Mouse (Mus musculus) hindbrain, embryonic 11.5 days (tissue): ENCODE results near the gene Wdsub1. TPM values are rescaled to one million over a fixed set of nuclear protein-coding genes. Genes with fewer than 3 reads are reported as not detected.

Experiments used
- ATAC-seq: fragments of 200-750 bp; cut with Nextera tagmentation; 2 replicates; pipeline ENCODE4 v1.8.0; 2017; ENCODE audit warnings: mild to moderate bottlenecking, moderate TSS enrichment, moderate library complexity; ENCODE audit not compliant: low FRiP score
- DNase-seq: peaks from one replicate; pipeline ENCODE4 v3.0.0-alpha.2; 2015; ENCODE audit warnings: low spot score
- H3K27ac ChIP-seq: fragments of 300-500 bp; sonication (generic); 2 replicates; pipeline ENCODE4 v1.5.1; 2014; ENCODE audit warnings: mild to moderate bottlenecking, low read depth, low read length
- H3K27me3 ChIP-seq: fragments of 300-500 bp; sonication (generic); 2 replicates; pipeline ENCODE4 v1.6.1; 2014; ENCODE audit warnings: mild to moderate bottlenecking, low read length, moderate library complexity, mixed read lengths; ENCODE audit not compliant: control insufficient read depth, insufficient read depth
- H3K36me3 ChIP-seq: fragments of 300-500 bp; sonication (generic); 2 replicates; pipeline ENCODE4 v1.6.1; 2014; ENCODE audit warnings: mild to moderate bottlenecking, low read length, moderate library complexity, mixed read lengths; ENCODE audit not compliant: control insufficient read depth, insufficient read depth
- H3K4me1 ChIP-seq: fragments of 300-500 bp; sonication (generic); replicated peaks from 2 replicates; pipeline ENCODE4 v1.6.1; 2014; ENCODE audit warnings: low read length, mixed read lengths; ENCODE audit not compliant: control insufficient read depth, insufficient read depth
- H3K4me2 ChIP-seq: fragments of 300-500 bp; sonication (generic); replicated peaks from 2 replicates; pipeline ENCODE4 v1.6.1; 2014; ENCODE audit warnings: mild to moderate bottlenecking, low read depth, low read length
- H3K4me3 ChIP-seq: fragments of 300-500 bp; sonication (generic); 2 replicates; pipeline ENCODE4 v1.5.1; 2014; ENCODE audit warnings: low read depth, low read length
- H3K9ac ChIP-seq: fragments of 300-500 bp; sonication (generic); 2 replicates; pipeline ENCODE4 v1.6.1; 2014; ENCODE audit warnings: low read depth, low read length
- H3K9me3 ChIP-seq: fragments of 300-500 bp; sonication (generic); 2 replicates; pipeline ENCODE4 v1.6.1; 2016; ENCODE audit warnings: low read length; ENCODE audit not compliant: control insufficient read depth
- WGBS: fragments of 180-500 bp; shearing (Covaris S2); extraction: QIAGEN DNeasy Blood & Tissue Kit; methylation state at CpG from one replicate; pipeline ENCODE4 v1.1.7; 2014; 5-methylcytosine and 5-hydroxymethylcytosine counted together
- polyA plus RNA-seq: library from polyadenylated mRNA; unstranded; fragments of >200 nt; fragmentation: Nextera tagmentation; extraction: Ambion mirVana; gene quantifications from 2 replicates; pipeline ENCODE4 v1.2.1, GENCODE M21; 2014

The Wdsub1 gene
- polyA plus RNA-seq, 1 experiment from 2014 or later, result 20.0 TPM

- DNase-seq (no peak), ATAC-seq (no peak)
- WGBS, result 89% methylated on average over 4 of the region's 4 CpGs
- Histone ChIP-seq H3K9me3 (no peaks in the 10 kb centered on the region), H3K4me2 (no peak overlapping the region), H3K9ac (no peak overlapping the region), H3K4me3 (no peak overlapping the region), H3K27ac (no peak overlapping the region), H3K4me1 (no peaks in the 10 kb centered on the region), H3K27me3 (no peaks in the 10 kb centered on the region), H3K36me3 (no peaks in the 10 kb centered on the region)
Measured at GRCm38 (mm10) chr2:59808608-59809007, 73.8 kb downstream of the Wdsub1 start.

GRCm38 (mm10) chr2:59806038-59806437, 76.4 kb downstream of the Wdsub1 start:
- ATAC-seq, result no peak
- Histone ChIP-seq H3K27me3 (no peaks in the 10 kb centered on the region), H3K27ac (no peak overlapping the region), H3K36me3 (no peaks in the 10 kb centered on the region), H3K9me3 (no peaks in the 10 kb centered on the region), H3K4me2 (no peak overlapping the region), H3K9ac (no peak overlapping the region), H3K4me3 (no peak overlapping the region), H3K4me1 (no peaks in the 10 kb centered on the region)
- no peak for DNase-seq
- 22% methylated on average over 6 of the region's 6 CpGs for WGBS

- Histone ChIP-seq H3K9me3 (no peaks in the 10 kb centered on the region), H3K4me3 (no peak overlapping the region), H3K4me2 (no peak overlapping the region), H3K36me3 (no peaks in the 10 kb centered on the region), H3K9ac (no peak overlapping the region), H3K27me3 (no peaks in the 10 kb centered on the region), H3K4me1 (no peaks in the 10 kb centered on the region), H3K27ac (no peak overlapping the region)
- WGBS, result 36% methylated on average over 2 of the region's 2 CpGs
- ATAC-seq, result no peak
- DNase-seq, result no peak
Measured at GRCm38 (mm10) chr2:59805595-59805994, 76.8 kb downstream of the Wdsub1 start.

- H3K9me3 ChIP-seq, result no peaks in the 10 kb centered on the region
- H3K27me3 ChIP-seq, result no peaks in the 10 kb centered on the region
- H3K4me3 ChIP-seq, result no peak overlapping the region
- no peaks in the 10 kb centered on the region for H3K36me3 ChIP-seq
- DNase-seq (no peak), ATAC-seq (no peak)
- no peak overlapping the region for H3K4me2 ChIP-seq
- H3K9ac ChIP-seq, result no peak overlapping the region
- no peaks in the 10 kb centered on the region for H3K4me1 ChIP-seq
- WGBS, result 91% methylated on average over 8 of the region's 8 CpGs
- H3K27ac ChIP-seq, result no peak overlapping the region
Measured at GRCm38 (mm10) chr2:59802722-59803387, 79.5 kb downstream of the Wdsub1 start.
